Mouse (Mus musculus) heart, embryonic 15.5 days (tissue): ENCODE data around the gene Ppm1h. TPM values are rescaled to one million over a fixed set of nuclear protein-coding genes. Genes with fewer than 3 reads are reported as not detected.

Experiments
- ATAC-seq: fragments of 200-750 bp; cut with Nextera tagmentation; replicated peaks from 2 replicates; pipeline ENCODE4 v1.8.0; 2017; ENCODE audit warnings: low read depth, moderate TSS enrichment; ENCODE audit not compliant: insufficient number of reproducible peaks, insufficient read depth, low FRiP score
- H3K27ac ChIP-seq: fragments of 300-500 bp; sonication (generic); 2 replicates; pipeline ENCODE4 v1.5.1; 2015; ENCODE audit warnings: mild to moderate bottlenecking, inconsistent platforms
- H3K27me3 ChIP-seq: fragments of 300-500 bp; sonication (generic); 2 replicates; pipeline ENCODE4 v1.6.1; 2015; ENCODE audit warnings: inconsistent platforms
- H3K36me3 ChIP-seq: fragments of 300-500 bp; sonication (generic); 2 replicates; pipeline ENCODE4 v1.6.1; 2015; ENCODE audit warnings: mild to moderate bottlenecking, inconsistent platforms
- H3K4me1 ChIP-seq: fragments of 300-500 bp; sonication (generic); replicated peaks from 2 replicates; pipeline ENCODE4 v1.6.1; 2015; ENCODE audit warnings: inconsistent platforms
- H3K4me2 ChIP-seq: fragments of 300-500 bp; sonication (generic); 2 replicates; pipeline ENCODE4 v1.6.1; 2015; ENCODE audit warnings: inconsistent platforms, mild to moderate bottlenecking, moderate library complexity
- H3K4me3 ChIP-seq: fragments of 300-500 bp; sonication (generic); 2 replicates; pipeline ENCODE4 v1.5.1; 2015; ENCODE audit warnings: mild to moderate bottlenecking, inconsistent platforms
- H3K9ac ChIP-seq: fragments of 300-500 bp; sonication (generic); 2 replicates; pipeline ENCODE4 v1.6.1; 2015; ENCODE audit warnings: mild to moderate bottlenecking, inconsistent platforms
- H3K9me3 ChIP-seq: fragments of 300-500 bp; sonication (generic); replicated peaks from 2 replicates; pipeline ENCODE4 v1.6.1; 2016; ENCODE audit warnings: inconsistent platforms
- WGBS: fragments of 180-500 bp; shearing (Covaris S2); methylation state at CpG from one replicate; pipeline ENCODE4 v1.1.7; 2015; ENCODE audit warnings: mixed read lengths; 5-methylcytosine and 5-hydroxymethylcytosine counted together
- polyA plus RNA-seq: library from polyadenylated mRNA; unstranded; fragments of >200 nt; fragmentation: Nextera tagmentation; extraction: Ambion mirVana; gene quantifications from 2 replicates; pipeline ENCODE4 v1.2.1, GENCODE M21; 2015

The Ppm1h gene
- polyA plus RNA-seq, 1 experiment from 2014 or later = 4.2 TPM

GRCm38 (mm10) chr10:122910798-122911225, 232.2 kb downstream of the Ppm1h start:
- no peak overlapping the region for H3K4me3 ChIP-seq
- no peaks in the 10 kb centered on the region for H3K9me3 ChIP-seq
- H3K4me2 ChIP-seq = no peak overlapping the region
- no peak for ATAC-seq
- H3K36me3 ChIP-seq = no peaks in the 10 kb centered on the region
- H3K27ac ChIP-seq = peak overlapping the region; percentile 84; the same call in 1 of the 2 replicates
- H3K27me3 ChIP-seq = no peaks in the 10 kb centered on the region
- WGBS = 71% methylated on average over 8 of the region's 8 CpGs
- H3K4me1 ChIP-seq = peaks cover 12% of the 10 kb centered on the region
- H3K9ac ChIP-seq = no peak overlapping the region

GRCm38 (mm10) chr10:122911668-122912067, 233.1 kb downstream of the Ppm1h start:
- Histone ChIP-seq H3K9me3 (no peaks in the 10 kb centered on the region), H3K27ac (peak overlapping the region; percentile 84), H3K36me3 (no peaks in the 10 kb centered on the region), H3K9ac (no peak overlapping the region), H3K4me1 (peaks cover 12% of the 10 kb centered on the region), H3K4me2 (no peak overlapping the region), H3K4me3 (no peak overlapping the region), H3K27me3 (no peaks in the 10 kb centered on the region)
- no peak for ATAC-seq
- WGBS = 65% methylated on average over 8 of the region's 8 CpGs

GRCm38 (mm10) chr10:122912086-122912690, 233.6 kb downstream of the Ppm1h start:
- no peak overlapping the region for H3K9ac ChIP-seq
- 42% methylated on average over 12 of the region's 12 CpGs for WGBS

DNA sequence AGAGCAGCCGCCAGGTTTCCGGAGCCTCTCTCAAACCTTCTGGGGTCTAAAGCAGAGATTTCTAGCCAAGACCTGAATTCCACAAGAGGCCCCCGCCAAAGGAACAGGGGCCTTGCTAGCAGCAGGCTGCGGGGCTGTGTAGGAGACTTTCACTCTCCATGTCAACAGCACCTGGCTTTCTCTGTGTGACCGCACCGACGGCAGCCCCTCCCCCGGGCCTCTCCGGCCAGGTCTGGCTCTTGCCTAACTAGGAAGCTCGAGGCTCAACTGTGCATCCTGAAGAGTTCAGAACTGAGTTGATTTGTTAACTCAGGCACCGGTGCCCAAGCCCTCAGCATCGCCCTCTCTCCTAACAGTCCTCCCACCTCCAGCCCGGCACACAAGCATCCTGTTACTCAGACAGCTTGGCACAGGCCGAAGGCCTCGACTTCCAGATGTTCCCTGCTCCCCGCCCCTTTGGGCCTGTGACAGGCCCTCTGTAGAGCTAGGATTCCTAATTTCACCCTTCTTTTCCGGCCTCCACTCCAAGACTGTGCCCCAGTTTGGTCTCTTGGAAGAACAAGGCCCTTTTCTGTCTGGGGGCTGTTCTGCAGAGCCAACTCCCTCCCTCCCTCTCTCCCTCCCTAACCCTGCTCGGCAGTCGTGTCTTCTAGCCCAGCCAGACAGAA, 234.3 kb downstream of the Ppm1h start:
- peak overlapping the region; percentile 46 for H3K4me2 ChIP-seq
- H3K27me3 ChIP-seq = no peaks in the 10 kb centered on the region
- WGBS = 16% methylated on average over 19 of the region's 19 CpGs
- peak; percentile 83 for ATAC-seq
- no peaks in the 10 kb centered on the region for H3K36me3 ChIP-seq
- 0 out of 2 replicates have a peak overlapping the region, but pooled peaks have one; percentile 14 for H3K4me3 ChIP-seq
- peaks cover 12% of the 10 kb centered on the region for H3K4me1 ChIP-seq
- H3K27ac ChIP-seq = peak overlapping the region; percentile 84
- peak overlapping the region; percentile 12; the same call in 1 of the 2 replicates for H3K9ac ChIP-seq
- H3K9me3 ChIP-seq = no peaks in the 10 kb centered on the region

More at GRCm38 (mm10) chr10:122912086-122912690, 233.6 kb downstream of the Ppm1h start:
- H3K4me1 ChIP-seq = peaks cover 12% of the 10 kb centered on the region
- no peaks in the 10 kb centered on the region for H3K9me3 ChIP-seq
- peak overlapping the region; percentile 84 for H3K27ac ChIP-seq
- H3K36me3 ChIP-seq = no peaks in the 10 kb centered on the region
- no peaks in the 10 kb centered on the region for H3K27me3 ChIP-seq
- no peak for ATAC-seq
- peak overlapping the region; percentile 46 for H3K4me2 ChIP-seq
- H3K4me3 ChIP-seq = no peak overlapping the region

DNA sequence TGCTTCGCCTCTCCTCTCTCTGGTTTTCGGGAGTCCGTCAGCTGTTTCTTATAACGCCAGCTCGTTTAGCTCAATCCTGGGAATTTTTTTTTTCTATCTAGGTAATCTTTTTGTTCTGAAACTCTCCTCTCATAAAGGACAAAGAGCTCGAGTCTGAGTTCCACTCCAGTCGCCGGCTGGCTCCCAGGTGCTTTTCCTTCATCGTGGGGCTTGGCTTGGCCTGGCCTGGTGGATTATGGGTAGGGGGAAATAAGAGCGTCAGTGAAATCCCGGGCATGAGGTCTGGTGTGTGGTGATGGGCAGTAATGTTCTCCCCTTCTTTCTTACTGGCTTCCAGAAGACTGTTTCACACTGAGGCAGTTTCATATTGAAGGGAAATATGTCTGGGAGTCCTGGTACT, 234.8 kb downstream of the Ppm1h start:
- Histone ChIP-seq H3K9me3 (no peaks in the 10 kb centered on the region), H3K27me3 (no peaks in the 10 kb centered on the region), H3K4me3 (no peak overlapping the region), H3K4me2 (no peak overlapping the region), H3K9ac (no peak overlapping the region), H3K27ac (peak overlapping the region; percentile 84), H3K36me3 (no peaks in the 10 kb centered on the region), H3K4me1 (peaks cover 12% of the 10 kb centered on the region)
- ATAC-seq = no peak
- WGBS = 52% methylated on average over 11 of the region's 11 CpGs

DNA sequence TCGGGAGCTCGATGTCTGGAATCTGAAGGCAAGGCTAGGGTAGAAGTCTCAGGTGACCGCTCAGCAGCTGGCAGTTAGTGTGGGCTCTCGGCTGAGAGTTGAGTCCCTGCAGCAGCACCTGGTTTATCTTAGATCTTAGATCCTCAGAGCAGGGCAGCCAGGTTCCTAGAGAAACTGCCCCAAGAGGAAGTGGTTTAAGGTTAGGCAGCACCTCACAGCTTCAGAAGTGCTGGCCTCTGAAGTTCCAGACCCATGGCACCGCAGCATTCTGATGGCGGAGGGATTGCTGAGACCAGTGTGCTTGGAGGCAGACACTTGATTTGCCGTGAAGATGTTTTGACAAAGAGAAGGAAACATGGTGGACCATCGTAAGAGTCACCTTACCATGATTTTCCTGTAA, 237.3 kb downstream of the Ppm1h start:
- H3K27me3 ChIP-seq = no peaks in the 10 kb centered on the region
- H3K9me3 ChIP-seq = no peaks in the 10 kb centered on the region
- H3K9ac ChIP-seq = no peak overlapping the region
- H3K36me3 ChIP-seq = no peaks in the 10 kb centered on the region
- H3K4me3 ChIP-seq = no peak overlapping the region
- no peak overlapping the region for H3K27ac ChIP-seq
- WGBS = 79% methylated on average over 8 of the region's 8 CpGs
- H3K4me2 ChIP-seq = no peak overlapping the region
- no peak for ATAC-seq
- H3K4me1 ChIP-seq = peaks cover 12% of the 10 kb centered on the region

DNA sequence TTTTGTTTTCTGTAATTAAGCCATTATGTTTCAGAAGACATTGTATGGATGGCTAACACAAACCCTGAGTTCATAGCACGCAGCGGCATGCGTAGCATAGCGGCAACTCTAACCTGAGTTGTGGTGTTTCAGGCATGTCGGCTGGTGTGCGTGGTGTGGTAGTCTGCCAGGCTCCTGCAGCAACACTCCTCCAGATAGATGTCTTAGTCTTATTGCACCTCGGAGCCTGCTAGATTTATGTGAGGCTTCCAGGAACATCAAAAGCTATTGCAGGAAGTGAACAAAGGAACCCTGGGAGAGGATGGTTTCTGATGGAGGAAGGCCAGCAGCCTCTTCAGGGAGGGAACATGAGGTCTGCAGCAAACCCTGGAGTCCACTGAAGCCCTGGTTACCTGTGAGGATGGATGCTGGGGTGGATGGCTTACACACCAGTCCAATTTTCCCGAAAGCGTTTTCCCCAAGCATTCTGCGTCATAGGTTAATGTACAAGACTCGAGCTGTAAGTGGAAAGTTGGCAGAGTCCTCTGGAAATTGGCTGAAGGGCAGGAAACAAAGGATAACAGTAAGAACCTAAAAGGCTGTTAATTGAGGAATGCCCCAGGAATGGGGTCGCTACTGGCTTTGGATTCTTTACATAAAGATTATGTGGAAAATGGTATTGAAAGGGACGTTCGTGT, 239.2 kb downstream of the Ppm1h start:
- Histone ChIP-seq H3K36me3 (no peaks in the 10 kb centered on the region), H3K4me1 (peaks cover 8% of the 10 kb centered on the region), H3K4me3 (no peak overlapping the region), H3K4me2 (no peak overlapping the region), H3K9me3 (no peaks in the 10 kb centered on the region), H3K27me3 (no peaks in the 10 kb centered on the region), H3K27ac (peak overlapping the region; percentile 16; the same call in 1 of the 2 replicates), H3K9ac (no peak overlapping the region)
- ATAC-seq = no peak
- WGBS = 80% methylated on average over 14 of the region's 14 CpGs

DNA sequence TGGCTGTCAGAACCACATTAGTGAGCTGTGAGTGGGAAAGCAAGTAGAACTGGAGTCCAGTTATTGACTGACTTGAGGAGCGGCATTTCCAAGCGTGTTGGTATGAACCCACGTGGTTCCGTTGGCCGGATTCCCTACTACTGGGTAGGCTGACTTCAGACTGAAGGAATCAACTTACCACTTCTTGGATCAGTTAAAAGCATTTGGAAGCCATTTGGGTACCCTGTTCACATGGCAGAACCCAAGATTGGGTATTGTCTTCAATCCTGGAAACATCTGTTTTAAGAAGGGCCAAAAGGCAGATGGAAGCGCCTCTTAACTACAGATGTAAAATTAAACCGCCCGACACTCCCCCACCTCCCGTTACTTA, 239.7 kb downstream of the Ppm1h start:
- H3K9ac ChIP-seq = no peak overlapping the region
- H3K27ac ChIP-seq = peak overlapping the region; percentile 16; the same call in 1 of the 2 replicates
- WGBS = 87% methylated on average over 9 of the region's 9 CpGs
- H3K4me2 ChIP-seq = no peak overlapping the region
- ATAC-seq = no peak
- no peaks in the 10 kb centered on the region for H3K36me3 ChIP-seq
- no peak overlapping the region for H3K4me3 ChIP-seq
- no peaks in the 10 kb centered on the region for H3K27me3 ChIP-seq
- H3K4me1 ChIP-seq = peaks cover 5% of the 10 kb centered on the region; the same call in 1 of the 2 replicates
- H3K9me3 ChIP-seq = no peaks in the 10 kb centered on the region

- H3K9ac ChIP-seq = no peak overlapping the region
- H3K27ac ChIP-seq = no peak overlapping the region
- no peak overlapping the region for H3K4me2 ChIP-seq
- 93% methylated on average over 5 of the region's 5 CpGs for WGBS
- no peaks in the 10 kb centered on the region for H3K9me3 ChIP-seq
- no peak overlapping the region for H3K4me3 ChIP-seq
- H3K36me3 ChIP-seq = no peaks in the 10 kb centered on the region
- no peak for ATAC-seq
- peaks cover 3% of the 10 kb centered on the region; the same call in 1 of the 2 replicates for H3K4me1 ChIP-seq
- no peaks in the 10 kb centered on the region for H3K27me3 ChIP-seq
Observed at GRCm38 (mm10) chr10:122918754-122919153, 240.2 kb downstream of the Ppm1h start.

- Histone ChIP-seq H3K4me1 (peaks cover 3% of the 10 kb centered on the region; the same call in 1 of the 2 replicates), H3K4me3 (no peak overlapping the region), H3K27ac (no peak overlapping the region), H3K9me3 (no peaks in the 10 kb centered on the region), H3K36me3 (no peaks in the 10 kb centered on the region), H3K4me2 (no peak overlapping the region), H3K9ac (no peak overlapping the region), H3K27me3 (no peaks in the 10 kb centered on the region)
- no peak for ATAC-seq
- WGBS = 83% methylated on average over 2 of the region's 2 CpGs
Observed at GRCm38 (mm10) chr10:122919416-122919815, 240.9 kb downstream of the Ppm1h start.

GRCm38 (mm10) chr10:122920218-122920795, 241.7 kb downstream of the Ppm1h start:
- Histone ChIP-seq H3K9ac (no peak overlapping the region), H3K4me2 (no peak overlapping the region), H3K27ac (no peak overlapping the region), H3K4me1 (peaks cover 3% of the 10 kb centered on the region; the same call in 1 of the 2 replicates), H3K27me3 (no peaks in the 10 kb centered on the region), H3K4me3 (no peak overlapping the region), H3K36me3 (no peaks in the 10 kb centered on the region), H3K9me3 (no peaks in the 10 kb centered on the region)
- ATAC-seq = no peak
- WGBS = 81% methylated on average over 11 of the region's 11 CpGs
